Mouse (Mus musculus): ENCODE results near the gene Ppargc1a.

DNA sequence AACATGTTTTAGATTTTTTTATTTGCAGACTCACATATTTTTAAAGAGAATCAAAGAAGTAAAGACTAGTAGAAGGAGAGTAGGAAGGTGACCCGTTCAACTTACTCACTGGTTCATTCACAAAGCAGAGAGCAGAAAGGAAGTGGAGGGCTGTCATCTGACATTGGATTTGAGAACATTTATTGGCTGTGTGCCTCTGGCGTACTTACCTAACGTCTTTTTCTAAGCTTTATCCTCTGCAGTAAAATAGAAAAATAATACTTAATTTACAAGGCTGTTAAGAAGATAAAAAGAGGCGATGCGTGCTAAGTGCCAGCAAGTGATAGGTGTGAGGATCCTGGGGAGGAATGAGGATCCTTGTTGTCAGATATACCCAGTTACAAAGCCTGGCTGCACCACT lies 24.7 kb upstream of the Ppargc1a start:
- TF ChIP-seq CTCF (IDR thresholded peaks at IDR 0.05; ENCODE audit: low read depth, low read length) = no peak
- TF ChIP-seq POLR2A (IDR thresholded peaks at IDR 0.05; ENCODE audit: borderline replicate concordance, low read depth, low read length) = no peak

Data from bone marrow macrophage, adult 2 months (primary cell).